Mouse (Mus musculus) liver, postnatal 0 days (tissue): Measurements from ENCODE around the gene Phf21a. TPM values are rescaled to one million over a fixed set of nuclear protein-coding genes. Genes with fewer than 3 reads are reported as not detected.

Experiments used
- ATAC-seq: fragments of 200-750 bp; cut with Nextera tagmentation; 2 replicates; pipeline ENCODE4 v1.8.0; 2017; ENCODE audit warnings: mild to moderate bottlenecking, moderate library complexity
- DNase-seq: peaks from one replicate; pipeline ENCODE4 v3.0.0-alpha.2; 2016
- H3K27ac ChIP-seq: fragments of 300-500 bp; sonication (generic); 2 replicates; pipeline ENCODE4 v1.5.1; 2014; ENCODE audit warnings: antibody characterized with exemption, moderate library complexity, mild to moderate bottlenecking, low read depth
- H3K27me3 ChIP-seq: fragments of 300-500 bp; sonication (generic); 2 replicates; pipeline ENCODE4 v1.6.1; 2014; ENCODE audit warnings: low read length, control low read depth, mixed read lengths; ENCODE audit not compliant: insufficient read depth
- H3K36me3 ChIP-seq: fragments of 300-500 bp; sonication (generic); replicated peaks from 2 replicates; pipeline ENCODE4 v1.6.1; 2014; ENCODE audit warnings: mild to moderate bottlenecking, control low read depth, low read length, moderate library complexity, mixed read lengths; ENCODE audit not compliant: insufficient read depth
- H3K4me1 ChIP-seq: fragments of 300-500 bp; sonication (generic); 2 replicates; pipeline ENCODE4 v1.6.1; 2014; ENCODE audit warnings: antibody characterized with exemption, mild to moderate bottlenecking, control low read depth; ENCODE audit not compliant: insufficient read depth
- H3K4me2 ChIP-seq: fragments of 300-500 bp; sonication (generic); 2 replicates; pipeline ENCODE4 v1.6.1; 2014; ENCODE audit warnings: low read depth, mild to moderate bottlenecking, low read length, moderate library complexity, mixed read lengths
- H3K4me3 ChIP-seq: fragments of 300-500 bp; sonication (generic); 2 replicates; pipeline ENCODE4 v1.5.1; 2014; ENCODE audit warnings: low read depth, low read length
- H3K9ac ChIP-seq: fragments of 300-500 bp; sonication (generic); replicated peaks from 2 replicates; pipeline ENCODE4 v1.6.1; 2014; ENCODE audit warnings: mild to moderate bottlenecking, moderate library complexity
- H3K9me3 ChIP-seq: fragments of 300-500 bp; sonication (generic); 2 replicates; pipeline ENCODE4 v1.6.1; 2016; ENCODE audit warnings: mild to moderate bottlenecking, control low read depth, low read length, mixed read lengths
- CTCF ChIP-seq: sonication (generic); IDR thresholded peaks from 2 replicates; pipeline ENCODE4 v1.5.1; 2016; ENCODE audit warnings: antibody characterized with exemption, low read depth
- EP300 ChIP-seq: IDR thresholded peaks from 2 replicates; pipeline ENCODE4 v1.6.1; 2016; ENCODE audit warnings: antibody characterized with exemption, low read depth, mild to moderate bottlenecking
- WGBS: fragments of 180-500 bp; shearing (Covaris S2); extraction: QIAGEN DNeasy Blood & Tissue Kit; methylation state at CpG from one replicate; pipeline ENCODE4 v1.1.7; 2014; ENCODE audit not compliant: insufficient replicate concordance; 5-methylcytosine and 5-hydroxymethylcytosine counted together
- polyA plus RNA-seq: library from polyadenylated mRNA; unstranded; fragments of >200 nt; fragmentation: Nextera tagmentation; extraction: Ambion mirVana; gene quantifications from 2 replicates; pipeline ENCODE4 v1.2.1, GENCODE M21; 2015

The Phf21a gene
- polyA plus RNA-seq, 1 experiment from 2014 or later: 2.7 TPM

GRCm38 (mm10) chr2:92400682-92401081 lies 307.8 kb downstream of the Phf21a start:
- H3K4me2 ChIP-seq: peak overlapping the region; percentile 73
- peaks cover 8% of the 10 kb centered on the region for H3K27me3 ChIP-seq
- no peak overlapping the region for H3K27ac ChIP-seq
- 8% methylated on average over 19 of the region's 22 CpGs for WGBS
- ATAC-seq (no peak), DNase-seq (no peak)
- no peaks in the 10 kb centered on the region for H3K4me1 ChIP-seq
- H3K9ac ChIP-seq: peak overlapping the region; percentile 12; the same call in 1 of the 2 replicates
- H3K9me3 ChIP-seq: no peaks in the 10 kb centered on the region
- TF ChIP-seq EP300: no peak
- no peak for TF ChIP-seq CTCF
- peak overlapping the region; percentile 31; the same call in 1 of the 2 replicates for H3K4me3 ChIP-seq
- peaks cover 14% of the 10 kb centered on the region for H3K36me3 ChIP-seq

- DNase-seq: peak; percentile 37
- no peaks in the 10 kb centered on the region for H3K9me3 ChIP-seq
Measured at GRCm38 (mm10) chr2:92401091-92401561, 308.2 kb downstream of the Phf21a start, which contains the start of gene Mapk8ip1. Mapk8ip1 (minus strand) TSS chr2:92401263.

GRCm38 (mm10) chr2:92402591-92403326 lies 309.8 kb downstream of the Phf21a start:
- DNase-seq (no peak), ATAC-seq (peak; percentile 38)
- H3K27ac ChIP-seq: no peak overlapping the region
- peaks cover 20% of the 10 kb centered on the region for H3K36me3 ChIP-seq
- no peak overlapping the region for H3K9ac ChIP-seq
- H3K4me2 ChIP-seq: no peak overlapping the region
- H3K27me3 ChIP-seq: peaks cover 8% of the 10 kb centered on the region
- no peak overlapping the region for H3K4me3 ChIP-seq
- H3K9me3 ChIP-seq: no peaks in the 10 kb centered on the region
- WGBS: 78% methylated on average over 4 of the region's 4 CpGs
- no peaks in the 10 kb centered on the region for H3K4me1 ChIP-seq
- no peak for TF ChIP-seq CTCF
- TF ChIP-seq EP300: no peak

More at GRCm38 (mm10) chr2:92401091-92401561, 308.2 kb downstream of the Phf21a start, which contains the start of gene Mapk8ip1:
- TF ChIP-seq EP300 (no peak), CTCF (no peak)
- H3K27me3 ChIP-seq: peaks cover 8% of the 10 kb centered on the region
- peak; percentile 48; the same call in 1 of the 2 replicates for ATAC-seq
- peak within 1 kb of the TSS; percentile 73 for H3K4me2 ChIP-seq
- no peak within 1 kb of the TSS for H3K27ac ChIP-seq
- H3K4me3 ChIP-seq: peak within 1 kb of the TSS; percentile 31; the same call in 1 of the 2 replicates
- H3K9ac ChIP-seq: peak within 1 kb of the TSS; percentile 12; the same call in 1 of the 2 replicates
- H3K4me1 ChIP-seq: no peaks in the 10 kb centered on the region
- 2% methylated on average over 38 of the region's 59 CpGs for WGBS
- peaks cover 18% of the 10 kb centered on the region for H3K36me3 ChIP-seq

DNA sequence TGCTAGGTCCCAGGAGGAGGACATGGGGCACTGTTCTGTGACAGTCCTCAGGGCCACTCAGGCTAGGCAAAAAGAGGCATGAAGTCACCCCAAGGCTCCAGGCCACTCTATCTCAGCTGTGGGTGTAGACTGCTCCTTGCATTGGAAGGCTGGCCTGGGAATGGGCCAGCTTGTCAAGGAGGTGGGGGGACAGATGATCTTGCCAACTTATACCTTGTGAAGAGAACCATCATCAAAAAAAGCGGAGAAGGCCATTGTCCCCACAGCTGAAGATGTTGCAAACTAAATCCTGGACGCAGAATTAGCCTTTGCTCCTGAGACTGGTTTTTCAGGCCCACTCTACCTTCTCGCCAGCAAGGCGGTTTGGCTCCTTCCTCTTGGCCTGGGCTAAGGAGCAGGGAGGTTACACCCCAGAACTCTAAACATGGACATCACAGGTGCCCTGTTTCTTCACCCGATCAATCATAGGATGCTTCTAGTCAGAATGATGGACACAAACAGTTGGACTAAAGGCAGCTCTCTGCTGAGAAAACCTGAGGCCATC lies 310.9 kb downstream of the Phf21a start:
- H3K9me3 ChIP-seq: no peaks in the 10 kb centered on the region
- H3K9ac ChIP-seq: no peak overlapping the region
- peaks cover 30% of the 10 kb centered on the region for H3K36me3 ChIP-seq
- H3K4me1 ChIP-seq: no peaks in the 10 kb centered on the region
- WGBS: 88% methylated on average over 5 of the region's 5 CpGs
- H3K27ac ChIP-seq: no peak overlapping the region
- DNase-seq (no peak), ATAC-seq (no peak)
- TF ChIP-seq CTCF: no peak
- TF ChIP-seq EP300: no peak
- no peak overlapping the region for H3K4me3 ChIP-seq
- H3K4me2 ChIP-seq: no peak overlapping the region
- peaks cover 8% of the 10 kb centered on the region for H3K27me3 ChIP-seq

DNA sequence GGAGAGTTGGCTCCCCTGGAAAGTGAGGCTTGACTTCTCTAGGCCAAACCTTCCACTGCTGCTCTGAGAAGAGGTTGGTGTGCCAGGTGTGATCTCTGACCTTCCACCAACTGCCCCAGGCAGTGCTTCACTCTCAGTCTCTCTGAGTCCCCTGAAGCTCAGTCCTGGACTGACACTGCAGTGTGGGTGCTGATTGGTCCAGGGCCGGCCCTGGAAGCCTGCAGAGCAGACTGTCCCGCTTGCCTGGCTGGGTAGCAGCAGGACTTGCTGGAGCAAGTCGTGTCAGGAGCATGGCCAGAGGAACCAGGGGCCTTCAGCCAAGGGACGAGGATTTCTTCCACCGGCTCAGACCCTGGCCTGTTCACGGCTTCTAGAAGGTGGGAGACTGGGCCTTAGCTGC lies 311.8 kb downstream of the Phf21a start:
- Histone ChIP-seq H3K4me3 (no peak overlapping the region), H3K9ac (no peak overlapping the region), H3K4me1 (no peaks in the 10 kb centered on the region), H3K27ac (no peak overlapping the region), H3K27me3 (peaks cover 8% of the 10 kb centered on the region), H3K4me2 (no peak overlapping the region), H3K9me3 (no peaks in the 10 kb centered on the region), H3K36me3 (peaks cover 39% of the 10 kb centered on the region)
- no peak for ATAC-seq
- TF ChIP-seq CTCF (no peak), EP300 (no peak)
- 78% methylated on average over 6 of the region's 6 CpGs for WGBS
- DNase-seq: no peak

DNA sequence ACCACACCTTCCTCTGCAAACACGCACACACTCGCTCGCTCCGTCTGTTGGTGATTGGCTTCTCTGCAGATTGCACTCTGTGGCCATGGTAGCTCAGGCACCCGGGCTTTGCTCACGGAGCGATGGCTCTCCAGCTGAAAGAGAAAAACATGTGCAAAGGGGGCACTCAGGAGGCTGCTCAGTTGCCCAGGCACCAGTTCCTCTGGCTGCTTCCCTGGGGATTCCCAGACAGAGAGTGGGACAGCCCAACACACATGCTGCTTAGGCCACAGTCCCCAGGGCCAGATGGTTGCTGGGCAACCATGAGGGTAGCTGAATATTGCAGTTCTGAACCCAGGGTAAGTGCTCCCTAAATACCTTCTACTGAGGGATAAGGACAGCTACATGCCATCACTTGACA lies 312.8 kb downstream of the Phf21a start:
- H3K9me3 ChIP-seq: no peaks in the 10 kb centered on the region
- H3K4me1 ChIP-seq: no peaks in the 10 kb centered on the region
- no peak overlapping the region for H3K9ac ChIP-seq
- ATAC-seq (no peak), DNase-seq (no peak)
- H3K4me3 ChIP-seq: no peak overlapping the region
- no peak for TF ChIP-seq EP300
- no peak for TF ChIP-seq CTCF
- H3K27ac ChIP-seq: no peak overlapping the region
- peaks cover 49% of the 10 kb centered on the region for H3K36me3 ChIP-seq
- WGBS: 95% methylated on average over 7 of the region's 7 CpGs
- H3K27me3 ChIP-seq: peaks cover 2% of the 10 kb centered on the region
- no peak overlapping the region for H3K4me2 ChIP-seq
